Comparison of ENCODE assay signal across 15 mouse cellular contexts in genomic region chr10:41583383-41583782, GRCm38 (mm10).
DNase-seq lines count a peak whose midpoint lies in the region; ATAC-seq and TF ChIP-seq lines count a peak whose summit lies in the region.
"Had no signal": no experiment of that assay in that cellular context is flagged by ENCODE, and none has a peak within 500 bp of the region (broad histone marks: within the 10 kb centered on the region; RNA-seq: fewer than 3 reads in every experiment).

No protein-coding gene starts in this region.

- no peaks in the 10 kb centered on the region for H3K9me3 ChIP-seq in intestine, embryonic 16.5 days (ENCODE audit: control insufficient read depth, low read length)
- H3K9me3 ChIP-seq in intestine, postnatal 0 days (ENCODE audit: control insufficient read depth), result no peaks in the 10 kb centered on the region
- H3K9me3 ChIP-seq in E14TG2a.4 (ENCODE audit: low read length), result no peaks in the 10 kb centered on the region
- no peaks in the 10 kb centered on the region for H3K9me3 ChIP-seq in limb, embryonic 10.5 days (replicated peaks)
- no peaks in the 10 kb centered on the region for H3K9me3 ChIP-seq in liver, embryonic 11.5 days (ENCODE audit: control insufficient read depth, low read length)

- no peaks in the 10 kb centered on the region for H3K27me3 ChIP-seq in intestine, embryonic 16.5 days (replicated peaks; ENCODE audit: control insufficient read depth, insufficient read depth, low read length)
- H3K27me3 ChIP-seq in intestine, postnatal 0 days (replicated peaks; ENCODE audit: control insufficient read depth, insufficient read depth, low read length), result no peaks in the 10 kb centered on the region
- no peaks in the 10 kb centered on the region for H3K27me3 ChIP-seq in E14TG2a.4 (ENCODE audit: insufficient read depth, low read length)
- H3K27me3 ChIP-seq in limb, embryonic 10.5 days (ENCODE audit: low read depth, poor library complexity, severe bottlenecking), result no peaks in the 10 kb centered on the region
- H3K27me3 ChIP-seq in liver, embryonic 11.5 days (replicated peaks; ENCODE audit: control insufficient read depth, insufficient read depth, low read length), result no peaks in the 10 kb centered on the region

- H3K27ac ChIP-seq in intestine, embryonic 16.5 days (ENCODE audit: low read length), result peak overlapping the region; percentile 29; the same call in 1 of the 2 replicates
- no peak overlapping the region for H3K27ac ChIP-seq in intestine, postnatal 0 days (ENCODE audit: low read depth, low read length)
- peak overlapping the region; percentile 82 for H3K27ac ChIP-seq in limb, embryonic 10.5 days
- H3K27ac ChIP-seq in liver, embryonic 11.5 days (ENCODE audit: low read depth, low read length), result no peak overlapping the region

- no peaks in the 10 kb centered on the region for H3K36me3 ChIP-seq in intestine, embryonic 16.5 days (ENCODE audit: control insufficient read depth, insufficient read depth, low read length)
- no peaks in the 10 kb centered on the region for H3K36me3 ChIP-seq in intestine, postnatal 0 days (ENCODE audit: control insufficient read depth, insufficient read depth)
- no peaks in the 10 kb centered on the region for H3K36me3 ChIP-seq in E14TG2a.4 (ENCODE audit: insufficient read depth, low read length)
- no peaks in the 10 kb centered on the region for H3K36me3 ChIP-seq in limb, embryonic 10.5 days
- no peaks in the 10 kb centered on the region for H3K36me3 ChIP-seq in liver, embryonic 11.5 days (ENCODE audit: control insufficient read depth, insufficient read depth, low read length)

- H3K4me2 ChIP-seq in intestine, embryonic 16.5 days (ENCODE audit: low read depth, low read length), result no peak overlapping the region
- no peak overlapping the region for H3K4me2 ChIP-seq in intestine, postnatal 0 days (replicated peaks; ENCODE audit: low read depth)
- H3K4me2 ChIP-seq in liver, embryonic 11.5 days, result no peak overlapping the region

- TF ChIP-seq CTCF in intestine, postnatal 0 days (IDR thresholded peaks at IDR 0.05; ENCODE audit: low read depth), result no peak
- no peak for TF ChIP-seq CTCF in E14TG2a.4 (conservative IDR thresholded peaks at IDR 0.05; ENCODE audit: low read length)

- H3K9ac ChIP-seq in intestine, embryonic 16.5 days (ENCODE audit: low read depth, low read length), result peak overlapping the region; percentile 8; the same call in 1 of the 2 replicates
- H3K9ac ChIP-seq in intestine, postnatal 0 days (ENCODE audit: low read depth, low read length), result no peak overlapping the region
- no peak overlapping the region for H3K9ac ChIP-seq in liver, embryonic 11.5 days (ENCODE audit: low read depth, low read length)

- ATAC-seq in intestine, embryonic 16.5 days, result no peak
- ATAC-seq in intestine, postnatal 0 days, result no peak
- ATAC-seq in liver, embryonic 11.5 days (replicated peaks; ENCODE audit: low FRiP score), result no peak
- ATAC-seq: inflammation-experienced regulatory T-cells, adult 6 months had no signal

- WGBS in intestine, embryonic 16.5 days, result 70% methylated on average over 6 of the region's 6 CpGs
- 73% methylated on average over 6 of the region's 6 CpGs for WGBS in intestine, postnatal 0 days
- 55% methylated on average over 6 of the region's 6 CpGs for WGBS in limb, embryonic 10.5 days
- 73% methylated on average over 6 of the region's 6 CpGs for WGBS in liver, embryonic 11.5 days

- DNase-seq in embryo, embryonic 11 days, result peak; percentile 28
- DNase-seq in embryo, embryonic 9.5 days (ENCODE audit: extremely low spot score), result no peak
- DNase-seq in limb, embryonic 10.5 days (ENCODE audit: low spot score), result no peak
- DNase-seq in liver, embryonic 11.5 days (ENCODE audit: low spot score), result no peak
- no peak for DNase-seq in left cerebral cortex, postnatal 25 days (ENCODE audit: low spot score in 2 of 2)
- DNase-seq: cerebellum, postnatal 10 days; gastrocnemius, postnatal 36 days; heart, postnatal 14 days; lung, postnatal 4 days; spleen, adult 18-20 months had no signal

- H3K4me3 ChIP-seq in intestine, embryonic 16.5 days (ENCODE audit: low read length), result no peak overlapping the region
- no peak overlapping the region for H3K4me3 ChIP-seq in intestine, postnatal 0 days (ENCODE audit: low read depth, low read length)
- peak overlapping the region; percentile 45; the same call in 1 of the 2 replicates for H3K4me3 ChIP-seq in E14TG2a.4 (replicated peaks; ENCODE audit: low read length)
- no peak overlapping the region for H3K4me3 ChIP-seq in limb, embryonic 10.5 days
- no peak overlapping the region for H3K4me3 ChIP-seq in liver, embryonic 11.5 days (ENCODE audit: low read depth, low read length)
- H3K4me3 ChIP-seq: erythroblast, embryonic 14.5 days had no signal

- peaks cover 13% of the 10 kb centered on the region for H3K4me1 ChIP-seq in intestine, embryonic 16.5 days (ENCODE audit: control insufficient read depth, insufficient read depth, low read length)
- 0 out of 2 replicates have a peak, but pooled peaks cover 5% of the 10 kb centered on the region for H3K4me1 ChIP-seq in intestine, postnatal 0 days (replicated peaks; ENCODE audit: control insufficient read depth, insufficient read depth, low read length)
- H3K4me1 ChIP-seq in E14TG2a.4 (replicated peaks; ENCODE audit: low read depth, low read length), result peaks cover 33% of the 10 kb centered on the region
- peaks cover 13% of the 10 kb centered on the region for H3K4me1 ChIP-seq in limb, embryonic 10.5 days
- no peaks in the 10 kb centered on the region for H3K4me1 ChIP-seq in liver, embryonic 11.5 days (replicated peaks; ENCODE audit: control insufficient read depth, insufficient read depth, low read length)

- intact Hi-C loops in left cerebral cortex, postnatal 25 days (cut with DNase I), result no loop called here

Comparison
In these comparisons a context has a peak if more than half of its experiments do, and no peak if none do; other contexts are left out.
1. H3K27ac ChIP-seq: peak in intestine, embryonic 16.5 days (single experiment) and limb, embryonic 10.5 days (single experiment); none in intestine, postnatal 0 days (single experiment) and liver, embryonic 11.5 days (single experiment).